Mouse (Mus musculus): ENCODE data around the gene Ctsc. TPM values are rescaled to one million over a fixed set of nuclear protein-coding genes. Genes with fewer than 3 reads are reported as not detected.

Ctsc gene
- polyA plus RNA-seq, 1 experiment from 2014 or later: 21.6 TPM

- Histone ChIP-seq H3K27me3 (replicated peaks; ENCODE audit: low read depth, poor library complexity, severe bottlenecking) (no peaks in the 10 kb centered on the region), H3K4me1 (no peaks in the 10 kb centered on the region), H3K36me3 (replicated peaks) (no peaks in the 10 kb centered on the region), H3K27ac (replicated peaks) (no peak overlapping the region), H3K9me3 (no peaks in the 10 kb centered on the region), H3K4me3 (no peak overlapping the region)
- WGBS: 87% methylated on average over 1 of the region's 1 CpGs
- DNase-seq (ENCODE audit: low spot score): no peak
Measured at GRCm38 (mm10) chr7:88269913-88270312, 8.0 kb upstream of the Ctsc start.

GRCm38 (mm10) chr7:88271531-88271930 is 6.4 kb upstream of the Ctsc start:
- Histone ChIP-seq H3K9me3 (no peaks in the 10 kb centered on the region), H3K4me1 (no peaks in the 10 kb centered on the region), H3K36me3 (replicated peaks) (no peaks in the 10 kb centered on the region), H3K27me3 (replicated peaks; ENCODE audit: low read depth, poor library complexity, severe bottlenecking) (no peaks in the 10 kb centered on the region), H3K4me3 (no peak overlapping the region), H3K27ac (replicated peaks) (no peak overlapping the region)
- WGBS: 70% methylated on average over 2 of the region's 2 CpGs
- DNase-seq (ENCODE audit: low spot score): no peak

DNA sequence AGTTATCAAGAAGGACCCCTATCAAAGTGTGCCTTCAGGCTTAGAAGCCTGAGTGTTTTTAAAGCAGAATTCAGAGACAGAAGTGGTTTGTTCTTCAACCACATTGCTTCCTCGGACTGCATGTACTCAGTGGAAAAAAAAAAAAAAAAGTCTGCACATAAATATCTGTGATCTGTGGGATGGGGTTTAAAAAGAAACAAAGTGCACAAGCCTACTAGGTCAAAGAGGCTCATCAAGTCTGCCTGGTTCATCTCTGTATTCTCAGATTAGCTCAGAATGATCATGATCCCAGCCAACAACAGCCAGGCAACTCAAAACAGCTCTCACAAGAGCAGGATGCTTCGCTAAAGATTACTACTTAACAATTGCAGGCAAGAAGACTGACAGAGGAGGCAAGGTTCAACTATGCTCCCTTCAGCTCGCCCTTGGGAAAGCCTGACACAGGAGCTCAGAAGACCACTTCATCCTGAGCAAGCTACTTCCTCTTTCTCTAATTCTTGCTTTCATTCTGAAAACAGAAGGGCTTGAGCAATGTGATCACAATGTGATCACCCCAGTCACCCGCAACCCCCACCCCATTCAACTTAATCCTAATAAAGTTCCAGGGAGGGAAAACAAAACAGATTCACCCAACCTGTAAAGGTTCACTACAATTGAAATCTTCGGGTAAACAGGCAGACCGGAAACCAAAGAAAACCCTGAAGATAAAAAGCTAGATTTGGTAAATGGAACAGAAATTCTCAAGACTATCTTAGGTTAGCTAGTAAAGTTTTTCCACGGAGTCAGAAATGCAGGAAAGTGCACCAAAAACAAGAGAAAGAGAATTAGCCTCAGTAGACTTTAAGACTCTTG is 745 bp upstream of the Ctsc start:
- 38% methylated on average over 7 of the region's 7 CpGs for WGBS
- no peak for DNase-seq (ENCODE audit: low spot score)
- no peaks in the 10 kb centered on the region for H3K36me3 ChIP-seq (replicated peaks)
- H3K27me3 ChIP-seq (replicated peaks; ENCODE audit: low read depth, poor library complexity, severe bottlenecking): no peaks in the 10 kb centered on the region
- H3K9me3 ChIP-seq: no peaks in the 10 kb centered on the region
- H3K4me1 ChIP-seq: peaks cover 14% of the 10 kb centered on the region
- H3K27ac ChIP-seq (replicated peaks): no peak overlapping the region
- H3K4me3 ChIP-seq: peak overlapping the region; percentile 66

- H3K9me3 ChIP-seq: no peaks in the 10 kb centered on the region
- 65% methylated on average over 8 of the region's 8 CpGs for WGBS
- no peak for DNase-seq (ENCODE audit: low spot score)
- peak overlapping the region; percentile 66 for H3K4me3 ChIP-seq
- peaks cover 14% of the 10 kb centered on the region for H3K4me1 ChIP-seq
- no peaks in the 10 kb centered on the region for H3K36me3 ChIP-seq (replicated peaks)
- H3K27me3 ChIP-seq (replicated peaks; ENCODE audit: low read depth, poor library complexity, severe bottlenecking): no peaks in the 10 kb centered on the region
- no peak overlapping the region for H3K27ac ChIP-seq (replicated peaks)
Measured at GRCm38 (mm10) chr7:88278628-88279196, 827 bp downstream of the Ctsc start.

GRCm38 (mm10) chr7:88285276-88285675 is 7.4 kb downstream of the Ctsc start:
- Histone ChIP-seq H3K27me3 (replicated peaks; ENCODE audit: low read depth, poor library complexity, severe bottlenecking) (no peaks in the 10 kb centered on the region), H3K4me1 (peaks cover 4% of the 10 kb centered on the region; the same call in 1 of the 2 replicates), H3K4me3 (no peak overlapping the region), H3K9me3 (no peaks in the 10 kb centered on the region), H3K27ac (replicated peaks) (no peak overlapping the region), H3K36me3 (replicated peaks) (no peaks in the 10 kb centered on the region)
- no peak for DNase-seq (ENCODE audit: low spot score)
- 90% methylated on average over 3 of the region's 3 CpGs for WGBS

GRCm38 (mm10) chr7:88291036-88291435 is 13.2 kb downstream of the Ctsc start:
- DNase-seq (ENCODE audit: low spot score): no peak
- no peaks in the 10 kb centered on the region for H3K36me3 ChIP-seq (replicated peaks)
- no peaks in the 10 kb centered on the region for H3K27me3 ChIP-seq (replicated peaks; ENCODE audit: low read depth, poor library complexity, severe bottlenecking)
- H3K9me3 ChIP-seq: no peaks in the 10 kb centered on the region
- no peak overlapping the region for H3K4me3 ChIP-seq
- 74% methylated on average over 2 of the region's 2 CpGs for WGBS
- peaks cover 7% of the 10 kb centered on the region for H3K4me1 ChIP-seq
- H3K27ac ChIP-seq (replicated peaks): no peak overlapping the region

DNA sequence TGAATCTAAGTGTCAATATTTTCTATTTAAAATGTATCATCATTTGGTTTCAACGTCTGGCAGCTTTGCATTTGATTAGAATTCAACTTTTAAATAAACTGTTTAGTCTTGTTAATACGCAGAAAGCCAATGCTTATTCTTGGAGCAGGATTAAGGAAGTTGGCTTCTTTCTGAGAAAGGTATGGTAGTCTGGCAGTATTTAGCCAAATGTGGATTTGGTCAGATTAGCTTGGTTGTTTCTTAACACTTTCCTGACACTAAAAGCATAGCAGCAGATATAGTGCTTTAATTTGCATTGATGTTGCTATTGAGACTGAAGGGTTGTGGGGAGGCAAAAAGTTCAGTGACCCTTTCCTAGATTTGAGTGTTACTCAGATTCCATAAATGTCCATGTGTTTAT is 14.2 kb downstream of the Ctsc start:
- H3K36me3 ChIP-seq (replicated peaks): no peaks in the 10 kb centered on the region
- no peak overlapping the region for H3K4me3 ChIP-seq
- H3K27me3 ChIP-seq (replicated peaks; ENCODE audit: low read depth, poor library complexity, severe bottlenecking): no peaks in the 10 kb centered on the region
- DNase-seq (ENCODE audit: low spot score): no peak
- no peaks in the 10 kb centered on the region for H3K9me3 ChIP-seq
- no peak overlapping the region for H3K27ac ChIP-seq (replicated peaks)
- WGBS: 87% methylated on average over 2 of the region's 2 CpGs
- peaks cover 7% of the 10 kb centered on the region for H3K4me1 ChIP-seq

GRCm38 (mm10) chr7:88293907-88294306 is 16.0 kb downstream of the Ctsc start:
- DNase-seq (ENCODE audit: low spot score): no peak
- Histone ChIP-seq H3K4me1 (peaks cover 4% of the 10 kb centered on the region), H3K36me3 (replicated peaks) (no peaks in the 10 kb centered on the region), H3K9me3 (no peaks in the 10 kb centered on the region), H3K4me3 (no peak overlapping the region), H3K27ac (replicated peaks) (no peak overlapping the region), H3K27me3 (replicated peaks; ENCODE audit: low read depth, poor library complexity, severe bottlenecking) (no peaks in the 10 kb centered on the region)
- 44% methylated on average over 6 of the region's 6 CpGs for WGBS

- Histone ChIP-seq H3K27me3 (replicated peaks; ENCODE audit: low read depth, poor library complexity, severe bottlenecking) (no peaks in the 10 kb centered on the region), H3K27ac (replicated peaks) (no peak overlapping the region), H3K36me3 (replicated peaks) (no peaks in the 10 kb centered on the region), H3K4me3 (no peak overlapping the region), H3K4me1 (peaks cover 4% of the 10 kb centered on the region), H3K9me3 (no peaks in the 10 kb centered on the region)
- no peak for DNase-seq (ENCODE audit: low spot score)
- 97% methylated on average over 1 of the region's 1 CpGs for WGBS
Measured at GRCm38 (mm10) chr7:88295989-88296388, 18.1 kb downstream of the Ctsc start.

- Histone ChIP-seq H3K27ac (replicated peaks) (no peak overlapping the region), H3K36me3 (replicated peaks) (no peaks in the 10 kb centered on the region), H3K9me3 (no peaks in the 10 kb centered on the region), H3K4me3 (no peak overlapping the region), H3K27me3 (replicated peaks; ENCODE audit: low read depth, poor library complexity, severe bottlenecking) (no peaks in the 10 kb centered on the region), H3K4me1 (peaks cover 4% of the 10 kb centered on the region)
- WGBS: 76% methylated on average over 6 of the region's 6 CpGs
- no peak for DNase-seq (ENCODE audit: low spot score)
Measured at GRCm38 (mm10) chr7:88296932-88297331, 19.0 kb downstream of the Ctsc start.

GRCm38 (mm10) chr7:88305750-88306149 is 27.9 kb downstream of the Ctsc start:
- Histone ChIP-seq H3K9me3 (no peaks in the 10 kb centered on the region), H3K36me3 (replicated peaks) (no peaks in the 10 kb centered on the region), H3K4me1 (no peaks in the 10 kb centered on the region), H3K27me3 (replicated peaks; ENCODE audit: low read depth, poor library complexity, severe bottlenecking) (no peaks in the 10 kb centered on the region), H3K27ac (replicated peaks) (no peak overlapping the region), H3K4me3 (no peak overlapping the region)
- DNase-seq (ENCODE audit: low spot score): no peak
- WGBS: 83% methylated on average over 4 of the region's 4 CpGs

DNA sequence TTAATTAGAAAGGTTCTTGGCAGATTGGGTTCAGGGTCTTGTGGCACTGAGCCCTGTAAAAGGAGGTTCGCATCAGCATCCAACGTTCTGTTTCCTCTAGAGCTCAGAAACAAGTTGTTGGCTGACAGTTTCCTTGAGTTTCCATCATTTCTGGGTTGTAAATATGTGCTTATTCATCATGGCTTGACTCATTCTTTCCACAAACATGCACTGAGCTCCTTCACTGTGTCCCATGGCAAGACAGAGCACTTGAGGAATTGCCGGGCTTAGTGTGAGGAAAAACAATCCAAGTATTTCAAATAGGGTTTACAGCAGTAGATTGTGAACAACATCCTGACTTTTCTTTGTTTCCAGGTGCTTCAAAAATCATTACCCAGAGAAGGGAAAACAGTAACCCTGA is 28.8 kb downstream of the Ctsc start:
- H3K36me3 ChIP-seq (replicated peaks): no peaks in the 10 kb centered on the region
- whole genome bisulfite sequencing: 84% methylated on average over 3 of the region's 3 CpGs
- no peak overlapping the region for H3K27ac ChIP-seq (replicated peaks)
- H3K4me3 ChIP-seq: no peak overlapping the region
- no peaks in the 10 kb centered on the region for H3K27me3 ChIP-seq (replicated peaks; ENCODE audit: low read depth, poor library complexity, severe bottlenecking)
- H3K9me3 ChIP-seq: no peaks in the 10 kb centered on the region
- no peak for DNase-seq (ENCODE audit: low spot score)
- H3K4me1 ChIP-seq: no peaks in the 10 kb centered on the region
